Mouse (Mus musculus) c-Kit-positive CD71-negative TER-119-negative erythroid progenitor cells, embryonic 14.5 days (primary cell): Measurements from ENCODE around the gene Nphs2.
A peak's percentile ranks its signal among the peaks of the same experiment; 100 is the strongest.
"Not testable (repeated sequence)": the region's sequence is repeated elsewhere in the genome, so short reads cannot be mapped to it uniquely, and the experiment has no call there.

Experiments used
- DNase-seq: peaks from one replicate; pipeline ENCODE4 v3.0.0-alpha.2; 2013; ENCODE audit warnings: low read depth

The Nphs2 gene

DNA sequence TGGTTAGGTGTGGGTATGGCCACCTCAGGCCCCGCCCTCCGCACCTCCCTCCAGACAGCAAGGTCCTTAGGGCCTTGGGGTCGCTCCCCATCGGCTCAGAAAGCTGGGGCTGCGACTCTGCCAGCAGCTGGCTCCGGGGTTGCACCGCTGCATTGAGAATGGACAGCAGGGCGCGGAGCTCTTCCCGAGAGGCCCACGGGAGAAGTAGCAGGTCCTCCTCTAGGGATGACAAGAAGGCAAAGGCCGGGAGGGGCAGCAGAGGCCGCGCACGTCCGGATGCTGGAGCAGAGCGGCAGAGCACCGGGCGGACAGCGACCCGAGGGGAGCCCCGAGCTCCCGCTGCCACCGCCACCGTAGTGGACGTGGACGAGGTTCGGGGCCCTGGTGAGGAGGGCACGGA is at the start of gene Nphs2:
Gene Nphs2, plus strand, starts transcription at position 98 of the 400 bp plus-strand sequence.
- DNase-seq, result no peak

GRCm38 (mm10) chr1:156263352-156263751 is 47.2 kb upstream of the Nphs2 start:
- peak; percentile 33 for DNase-seq

- no peak for DNase-seq
These were observed 46.6 kb upstream of the Nphs2 start for GRCm38 (mm10) chr1:156263946-156264345.

GRCm38 (mm10) chr1:156268546-156268945 is 42.0 kb upstream of the Nphs2 start:
- not testable (repeated sequence) for DNase-seq

GRCm38 (mm10) chr1:156270471-156270870 is 40.1 kb upstream of the Nphs2 start:
- no peak for DNase-seq

DNA sequence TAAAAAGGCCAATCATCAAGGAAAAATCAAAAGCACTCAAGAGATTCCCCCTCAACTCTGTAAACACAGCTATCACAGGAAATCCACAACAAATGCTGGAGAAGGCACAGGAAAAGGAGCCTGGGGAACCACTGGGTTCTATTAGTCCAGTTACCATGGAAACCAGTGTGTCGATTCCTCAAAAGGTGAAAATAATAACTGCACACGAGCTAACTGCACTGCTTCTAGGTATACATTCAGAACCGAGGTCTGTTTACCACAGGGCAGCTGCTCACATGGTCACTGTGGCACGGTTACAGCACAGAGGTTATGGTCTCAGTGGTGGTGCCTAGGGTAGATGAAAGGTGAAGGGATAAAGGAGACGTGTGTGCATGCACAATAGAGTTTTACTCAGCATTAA is 38.9 kb upstream of the Nphs2 start:
- no peak for DNase-seq

DNA sequence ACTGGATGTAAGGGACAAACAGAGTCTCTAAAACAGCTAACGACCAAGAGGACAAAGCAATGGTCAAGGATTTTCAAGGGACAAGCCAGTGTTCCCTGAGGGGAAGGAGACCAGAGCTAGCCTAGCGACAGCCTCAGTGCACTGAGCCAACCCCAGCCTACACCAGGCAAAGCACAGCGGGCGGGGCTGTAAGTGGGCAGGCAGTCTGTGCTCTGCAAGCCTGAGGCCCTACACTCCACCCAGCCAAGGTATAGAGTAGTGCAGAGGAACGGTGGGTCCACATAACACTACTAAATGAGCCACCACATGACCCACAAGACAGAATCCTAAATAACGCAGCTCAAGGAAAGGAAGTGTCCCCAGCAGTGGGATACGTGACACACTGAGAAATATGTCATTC is 36.9 kb upstream of the Nphs2 start:
- DNase-seq, result no peak

DNA sequence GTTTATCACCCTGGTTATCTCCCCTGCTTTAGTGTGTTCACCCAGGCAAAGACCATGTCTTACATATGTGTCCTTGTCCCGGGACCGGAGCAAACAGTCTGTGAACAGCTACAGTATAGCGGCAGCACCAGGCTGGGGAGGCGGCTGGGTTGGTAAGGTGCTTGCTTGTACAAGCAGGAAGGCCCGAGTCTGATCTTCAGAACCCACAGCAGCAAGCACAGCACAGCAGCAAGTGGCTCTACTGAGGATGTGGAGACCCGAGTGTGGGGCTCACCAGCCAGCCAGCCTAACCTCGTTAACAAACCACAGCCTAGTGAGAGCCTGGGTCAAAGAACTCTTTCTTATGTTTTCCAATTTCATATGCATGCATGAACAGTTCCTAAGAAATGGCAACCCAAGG is 30.4 kb upstream of the Nphs2 start:
- no peak for DNase-seq

- DNase-seq, result no peak
These were observed 26.3 kb upstream of the Nphs2 start for GRCm38 (mm10) chr1:156284207-156284606.

- no peak for DNase-seq
These were observed 25.5 kb upstream of the Nphs2 start for GRCm38 (mm10) chr1:156284851-156285540.

- no peak for DNase-seq
These were observed 25.0 kb upstream of the Nphs2 start for GRCm38 (mm10) chr1:156285541-156285896.

DNA sequence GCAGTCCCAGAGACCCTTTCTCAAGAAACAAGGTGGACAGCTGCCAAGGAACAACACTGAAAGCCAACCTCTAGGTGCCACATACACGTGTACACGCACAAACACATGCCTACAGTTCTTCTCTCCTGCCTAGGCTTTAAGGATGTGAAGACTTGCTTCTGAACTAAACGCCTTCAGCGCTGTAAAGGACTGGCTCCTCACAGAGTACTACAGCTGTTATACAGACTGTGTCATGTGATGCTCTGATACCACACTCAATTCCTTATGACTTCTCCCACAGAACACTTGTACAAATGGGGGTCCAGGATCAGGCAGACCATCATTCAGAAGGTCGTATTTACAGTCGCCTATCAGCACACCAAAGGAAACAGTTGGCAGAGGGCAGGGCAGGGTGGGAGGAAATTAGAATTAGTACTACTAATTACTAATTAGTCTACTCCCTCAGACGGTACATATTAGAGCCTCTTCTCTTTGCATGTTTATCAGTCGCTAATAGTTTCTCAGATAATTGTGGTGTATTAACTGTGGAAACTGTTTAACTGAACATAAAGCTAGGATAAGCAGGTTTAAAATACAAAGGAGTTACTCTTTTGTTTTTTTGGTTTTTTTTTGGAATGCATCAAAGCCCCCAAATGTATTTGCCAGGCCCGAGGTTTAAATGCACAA is 21.8 kb upstream of the Nphs2 start:
- no peak for DNase-seq

GRCm38 (mm10) chr1:156289222-156289587 is 21.3 kb upstream of the Nphs2 start:
- not testable (repeated sequence) for DNase-seq

DNA sequence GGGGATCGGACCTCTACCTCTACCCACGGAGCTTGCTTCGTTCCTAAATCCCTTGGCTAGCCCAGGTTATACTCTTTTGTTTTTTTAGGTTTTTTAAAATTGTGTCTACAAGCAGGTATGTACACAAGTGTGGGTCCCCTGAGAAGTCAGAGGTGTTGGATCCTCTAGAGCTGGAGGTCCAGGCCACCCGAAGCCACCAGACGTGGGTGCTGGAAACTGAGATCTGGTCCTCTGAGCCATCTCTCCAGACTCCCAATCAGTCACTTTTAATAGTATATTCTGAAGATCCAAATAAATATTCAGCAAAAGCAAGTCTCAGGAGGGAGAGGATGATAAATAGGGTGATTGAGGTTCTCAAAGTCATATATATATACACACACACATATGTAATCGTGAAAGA is 20.5 kb upstream of the Nphs2 start:
- no peak for DNase-seq

DNA sequence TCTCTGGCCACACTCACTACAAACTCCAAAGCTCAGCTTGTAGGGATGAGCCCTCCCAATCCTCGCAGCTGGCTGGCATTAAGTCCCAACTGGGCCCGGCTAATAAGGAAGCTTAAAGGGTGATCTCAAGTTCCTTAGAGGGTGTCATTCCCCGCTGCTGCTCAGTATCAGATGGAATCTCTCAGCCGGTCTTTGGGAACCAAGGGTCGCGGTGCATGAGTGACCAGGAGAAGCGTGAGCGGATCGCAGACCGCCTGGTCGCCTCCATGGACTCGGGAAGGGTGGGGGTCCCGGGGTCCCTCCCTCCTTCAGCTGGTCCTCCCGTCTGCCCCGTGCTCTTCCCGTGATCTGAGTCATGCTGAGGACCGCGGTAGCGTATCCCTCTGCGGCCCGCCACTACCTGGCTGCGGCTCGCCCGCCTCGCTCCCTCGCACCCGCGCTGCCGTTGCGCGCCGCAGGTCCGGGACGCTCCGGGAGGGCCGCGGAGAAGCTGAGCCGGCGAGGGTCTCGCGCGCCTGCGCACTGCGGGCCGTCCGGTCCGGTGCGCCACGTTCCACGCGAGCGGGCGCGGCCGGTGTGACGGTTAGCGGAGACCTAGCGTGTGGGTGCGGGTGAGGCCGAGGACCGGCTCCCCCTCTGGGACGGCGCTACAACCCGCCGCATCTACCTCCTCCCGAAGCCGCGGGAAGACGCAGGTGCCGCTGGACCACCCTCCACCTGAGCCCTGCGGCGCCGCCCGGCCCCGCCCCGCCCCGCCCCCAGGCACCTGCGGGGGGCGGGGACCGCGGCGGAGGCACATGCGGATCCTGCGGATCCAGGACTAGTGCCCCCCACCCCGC is 7.4 kb upstream of the Nphs2 start, which contains the start of gene Tdrd5:
Gene Tdrd5, minus strand, starts transcription at position 754 of the 839 bp plus-strand sequence.
- no peak for DNase-seq

DNA sequence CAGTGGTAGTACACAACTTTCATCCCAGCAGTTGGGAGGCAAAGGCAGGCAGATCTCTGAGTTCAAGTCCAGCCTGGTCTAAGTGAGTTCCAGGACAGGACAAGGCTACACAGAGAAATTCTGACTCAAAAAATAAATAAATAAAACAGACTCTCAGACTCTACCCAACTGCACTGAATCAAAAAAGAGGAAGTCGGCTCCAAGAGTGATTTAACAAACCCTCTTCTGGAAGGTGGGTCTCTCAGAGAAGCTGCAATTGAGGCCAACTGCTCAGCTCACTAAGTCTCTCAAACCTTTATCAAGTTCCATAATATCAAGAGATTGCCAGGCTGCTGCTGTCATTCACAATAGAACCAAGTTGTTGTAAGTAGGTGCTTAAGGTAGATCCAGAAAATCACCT is 1.9 kb upstream of the Nphs2 start:
- DNase-seq, result no peak

DNA sequence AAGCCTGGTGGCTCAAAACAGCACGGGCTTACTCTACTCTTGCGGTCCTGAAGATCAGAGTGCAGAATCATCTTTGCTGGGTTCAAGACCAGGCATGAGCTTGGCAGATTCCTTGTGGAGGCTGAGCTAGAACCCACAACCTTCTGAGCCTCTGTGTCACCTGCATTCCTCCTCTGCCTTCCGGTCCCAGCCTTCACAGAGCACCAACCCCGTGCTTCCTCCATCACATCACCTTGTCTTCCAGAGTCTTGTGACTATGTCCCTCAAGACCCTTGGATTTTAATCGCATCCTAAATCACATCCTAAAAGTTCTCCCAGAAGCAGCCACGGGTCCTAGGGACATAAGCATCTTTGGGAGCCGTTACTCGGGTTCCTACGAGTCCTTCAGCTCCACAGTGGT is 12.6 kb downstream of the Nphs2 start:
- DNase-seq, result no peak

- DNase-seq, result no peak
These were observed 30.3 kb downstream of the Nphs2 start for GRCm38 (mm10) chr1:156340847-156341246.

DNA sequence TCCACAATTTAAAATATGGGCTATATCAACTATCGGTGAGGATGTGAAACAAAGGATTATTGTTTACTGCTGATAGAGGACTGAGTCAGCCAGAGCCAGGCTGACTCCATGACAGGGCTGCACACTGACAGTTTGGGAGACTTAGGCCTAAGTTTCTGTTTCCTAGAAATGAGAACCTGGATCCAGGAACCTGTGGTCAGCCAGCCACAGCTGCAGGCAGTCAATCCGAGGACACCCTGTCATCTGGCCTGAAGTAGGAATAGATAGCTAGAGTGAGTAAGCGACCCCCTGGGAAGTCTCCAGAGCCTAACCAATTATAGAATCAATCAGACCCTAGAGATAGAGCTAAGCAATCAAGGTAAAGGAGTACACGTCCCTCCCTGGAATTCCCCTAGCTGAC is 33.9 kb downstream of the Nphs2 start:
- no peak for DNase-seq

GRCm38 (mm10) chr1:156345633-156346032 is 35.1 kb downstream of the Nphs2 start:
- DNase-seq, result no peak

DNA sequence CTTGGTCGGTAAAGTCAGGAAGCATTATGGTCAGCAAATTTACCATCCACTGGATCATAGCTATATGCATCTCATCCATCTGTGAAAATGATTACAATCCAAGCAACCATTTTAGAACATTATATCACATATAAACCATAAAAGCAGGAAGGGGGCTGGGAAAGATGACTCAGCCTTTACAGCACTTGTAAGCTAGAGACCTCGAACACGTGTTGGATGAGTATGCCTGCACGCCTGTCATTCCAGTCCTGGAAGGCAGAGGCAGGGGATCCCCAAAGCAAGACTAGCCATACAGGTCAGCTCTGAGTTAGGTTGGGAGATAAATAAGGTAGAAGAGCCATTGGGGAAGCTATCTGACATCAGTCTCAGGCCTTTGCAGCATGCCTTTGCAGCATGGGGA is 38.5 kb downstream of the Nphs2 start:
- no peak for DNase-seq

GRCm38 (mm10) chr1:156350441-156350840 is 39.9 kb downstream of the Nphs2 start:
- no peak for DNase-seq

DNA sequence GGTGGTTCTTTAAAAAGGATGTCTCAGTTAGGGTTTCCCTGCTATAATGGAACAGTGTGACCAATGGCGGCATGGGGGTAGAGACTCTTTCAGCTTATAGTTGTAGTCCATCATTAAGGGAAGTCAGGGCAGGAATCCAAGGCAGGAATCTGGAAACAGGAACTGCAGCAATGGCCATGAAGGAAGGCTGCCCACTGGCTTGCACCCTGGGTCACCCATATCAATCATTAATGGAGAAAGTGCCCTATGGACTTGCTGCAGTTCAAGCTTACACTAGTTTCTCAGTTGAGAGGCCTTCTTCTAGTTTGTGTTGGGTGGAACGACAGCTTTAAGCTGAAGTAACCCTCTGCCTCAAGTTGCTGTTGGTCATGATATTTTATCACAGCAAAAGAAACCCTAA is 41.9 kb downstream of the Nphs2 start:
- DNase-seq, result no peak
